ENCODE assay signal across 7 mouse cellular contexts in genomic region chr10:127339683-127340576, GRCm38 (mm10). TPM values are rescaled to one million over a fixed set of nuclear protein-coding genes. Genes with fewer than 3 reads are reported as not detected.
DNase-seq lines count a peak whose midpoint lies in the region; ATAC-seq and TF ChIP-seq lines count a peak whose summit lies in the region.

No protein-coding gene starts in this region.

- H3K9me3 ChIP-seq in ES-Bruce4 (replicated peaks; ENCODE audit: control insufficient read depth, insufficient read depth, low read length, poor library complexity, severe bottlenecking), result no peaks in the 10 kb centered on the region
- no peaks in the 10 kb centered on the region for H3K9me3 ChIP-seq in forebrain, embryonic 10.5 days
- no peaks in the 10 kb centered on the region for H3K9me3 ChIP-seq in hindbrain, embryonic 13.5 days
- H3K9me3 ChIP-seq in liver, embryonic 16.5 days (replicated peaks; ENCODE audit: control insufficient read depth, low read length), result no peaks in the 10 kb centered on the region

- H3K4me1 ChIP-seq in ES-Bruce4 (ENCODE audit: control insufficient read depth, insufficient read depth, low read length), result peaks cover 2% of the 10 kb centered on the region
- H3K4me1 ChIP-seq in forebrain, embryonic 10.5 days, result peaks cover 42% of the 10 kb centered on the region
- H3K4me1 ChIP-seq in hindbrain, embryonic 13.5 days (replicated peaks), result peaks cover 37% of the 10 kb centered on the region
- H3K4me1 ChIP-seq in liver, embryonic 16.5 days (ENCODE audit: control insufficient read depth, low read depth, low read length), result peaks cover 23% of the 10 kb centered on the region
- peaks cover 8% of the 10 kb centered on the region for H3K4me1 ChIP-seq in small intestine, adult 2 months (ENCODE audit: control insufficient read depth, insufficient read depth, insufficient read length, low read length)

- TF ChIP-seq EP300 in ES-Bruce4 (IDR thresholded peaks at IDR 0.05; ENCODE audit: insufficient read depth, low read depth, low read length), result no peak

- H3K4me3 ChIP-seq in ES-Bruce4 (ENCODE audit: low read depth, low read length), result peak overlapping the region; percentile 94
- H3K4me3 ChIP-seq in forebrain, embryonic 10.5 days, result peak overlapping the region; percentile 58
- peak overlapping the region; percentile 35 for H3K4me3 ChIP-seq in hindbrain, embryonic 13.5 days
- H3K4me3 ChIP-seq in liver, embryonic 16.5 days (ENCODE audit: low read depth, low read length), result peak overlapping the region; percentile 45
- H3K4me3 ChIP-seq in small intestine, adult 2 months (ENCODE audit: low read depth, low read length), result peak overlapping the region; percentile 60

- WGBS in forebrain, embryonic 10.5 days, result under 1% methylated on average over 41 of the region's 42 CpGs
- under 1% methylated on average over 41 of the region's 42 CpGs for WGBS in hindbrain, embryonic 13.5 days
- WGBS in liver, embryonic 16.5 days (ENCODE audit: insufficient replicate concordance), result under 1% methylated on average over 41 of the region's 42 CpGs
- under 1% methylated on average over 42 of the region's 42 CpGs for WGBS in small intestine, adult 2 months

- DNase-seq in 3T3-L1 (ENCODE audit: low read depth, low spot score), result peak; percentile 72
- peak; percentile 81 for DNase-seq in forebrain, embryonic 10.5 days (ENCODE audit: extremely low spot score, low spot score)
- DNase-seq in spleen, postnatal 4 days (ENCODE audit: low spot score in 2 of 2), result no peak

- no peak for ATAC-seq in hindbrain, embryonic 13.5 days (ENCODE audit: low FRiP score)
- ATAC-seq in liver, embryonic 16.5 days (ENCODE audit: low read depth), result no peak

- no peak for TF ChIP-seq POLR2A in ES-Bruce4 (IDR thresholded peaks at IDR 0.05; ENCODE audit: insufficient read depth, low read length)
- no peak for TF ChIP-seq POLR2A in small intestine, adult 2 months (IDR thresholded peaks at IDR 0.05; ENCODE audit: low read depth, low read length)

- TF ChIP-seq CTCF in ES-Bruce4 (IDR thresholded peaks at IDR 0.05; ENCODE audit: low read depth, low read length), result no peak
- TF ChIP-seq CTCF in small intestine, adult 2 months (IDR thresholded peaks at IDR 0.05; ENCODE audit: extremely low read depth, insufficient read length, insufficient replicate concordance, low read depth, low read length), result no peak

- H3K27me3 ChIP-seq in ES-Bruce4 (ENCODE audit: control insufficient read depth, insufficient read depth, low read length, poor library complexity, severe bottlenecking), result no peaks in the 10 kb centered on the region
- peaks cover 57% of the 10 kb centered on the region for H3K27me3 ChIP-seq in forebrain, embryonic 10.5 days (ENCODE audit: poor library complexity, severe bottlenecking)
- peaks cover 51% of the 10 kb centered on the region for H3K27me3 ChIP-seq in hindbrain, embryonic 13.5 days
- peaks cover 53% of the 10 kb centered on the region for H3K27me3 ChIP-seq in liver, embryonic 16.5 days (ENCODE audit: control insufficient read depth, insufficient read depth, low read depth, low read length)
- peaks cover 32% of the 10 kb centered on the region for H3K27me3 ChIP-seq in small intestine, adult 2 months (ENCODE audit: control insufficient read depth, insufficient read depth, low read length)

- H3K9ac ChIP-seq in ES-Bruce4 (ENCODE audit: low read depth, poor library complexity, severe bottlenecking), result peak overlapping the region; percentile 88
- 0 out of 2 replicates have a peak overlapping the region, but pooled peaks have one; percentile 20 for H3K9ac ChIP-seq in hindbrain, embryonic 13.5 days
- H3K9ac ChIP-seq in liver, embryonic 16.5 days (ENCODE audit: low read depth, low read length), result no peak overlapping the region

- peak overlapping the region; percentile 94 for H3K27ac ChIP-seq in ES-Bruce4 (ENCODE audit: insufficient read depth, low read length)
- peak overlapping the region; percentile 91 for H3K27ac ChIP-seq in forebrain, embryonic 10.5 days
- peak overlapping the region; percentile 35; the same call in 1 of the 2 replicates for H3K27ac ChIP-seq in hindbrain, embryonic 13.5 days
- no peak overlapping the region for H3K27ac ChIP-seq in liver, embryonic 16.5 days (ENCODE audit: low read length)
- peak overlapping the region; percentile 67 for H3K27ac ChIP-seq in small intestine, adult 2 months (ENCODE audit: insufficient read depth, low read depth, low read length)

- H3K4me2 ChIP-seq in hindbrain, embryonic 13.5 days, result peak overlapping the region; percentile 61
- H3K4me2 ChIP-seq in liver, embryonic 16.5 days (ENCODE audit: low read depth, low read length), result peak overlapping the region; percentile 54

- 0 out of 2 replicates have a peak, but pooled peaks cover 2% of the 10 kb centered on the region for H3K36me3 ChIP-seq in ES-Bruce4 (ENCODE audit: control insufficient read depth, insufficient read depth, low read length, poor library complexity, severe bottlenecking)
- H3K36me3 ChIP-seq in forebrain, embryonic 10.5 days (replicated peaks), result peaks cover 27% of the 10 kb centered on the region
- no peaks in the 10 kb centered on the region for H3K36me3 ChIP-seq in hindbrain, embryonic 13.5 days
- H3K36me3 ChIP-seq in liver, embryonic 16.5 days (ENCODE audit: control insufficient read depth, insufficient read depth), result no peaks in the 10 kb centered on the region
- no peaks in the 10 kb centered on the region for H3K36me3 ChIP-seq in small intestine, adult 2 months (ENCODE audit: control insufficient read depth, insufficient read depth, low read length)

RNA-seq across cellular contexts. Expression of gene Gli1, which starts 1.8 kb away (rescaled TPM):
- 19.8 and 21.4 TPM in 2 replicates for polyA plus RNA-seq in ES-Bruce4 (2011; ENCODE audit: insufficient read depth, insufficient read length, low read depth, missing spikeins)
- 7.0 and 7.9 TPM in 2 replicates for polyA plus RNA-seq in forebrain, embryonic 10.5 days (2016; fragmentation: Nextera tagmentation; extraction: Ambion mirVana)
- polyA plus RNA-seq in hindbrain, embryonic 13.5 days (2015; fragmentation: Nextera tagmentation; extraction: Ambion mirVana), result 1.6 and 1.8 TPM in 2 replicates
- 0.15 and 0.21 TPM in 2 replicates for polyA plus RNA-seq in liver, embryonic 16.5 days (2015; fragmentation: Nextera tagmentation; extraction: Ambion mirVana)
- 5.5 and 10.4 TPM in 2 replicates for polyA plus RNA-seq in small intestine, adult 2 months (2012; rRNA removed)

RNA-seq across cellular contexts. Expression of gene Inhbe, which starts 14.3 kb away (rescaled TPM):
- not detected in 2 replicates for polyA plus RNA-seq in ES-Bruce4 (2011; ENCODE audit: insufficient read depth, insufficient read length, low read depth, missing spikeins)
- polyA plus RNA-seq in forebrain, embryonic 10.5 days (2016; fragmentation: Nextera tagmentation; extraction: Ambion mirVana), result 0.04 TPM in 1 of 2 replicates, not detected in the other
- polyA plus RNA-seq in hindbrain, embryonic 13.5 days (2015; fragmentation: Nextera tagmentation; extraction: Ambion mirVana), result not detected in 2 replicates
- 0.78 and 0.99 TPM in 2 replicates for polyA plus RNA-seq in liver, embryonic 16.5 days (2015; fragmentation: Nextera tagmentation; extraction: Ambion mirVana)
- polyA plus RNA-seq in small intestine, adult 2 months (2012; rRNA removed), result not detected in 2 replicates

RNA-seq across cellular contexts. Expression of gene Arhgap9, which starts 18.2 kb away (rescaled TPM):
- polyA plus RNA-seq in ES-Bruce4 (2011; ENCODE audit: insufficient read depth, insufficient read length, low read depth, missing spikeins), result 8.5 and 9.1 TPM in 2 replicates
- polyA plus RNA-seq in forebrain, embryonic 10.5 days (2016; fragmentation: Nextera tagmentation; extraction: Ambion mirVana), result 1.5 and 1.7 TPM in 2 replicates
- polyA plus RNA-seq in hindbrain, embryonic 13.5 days (2015; fragmentation: Nextera tagmentation; extraction: Ambion mirVana), result 1.0 and 1.1 TPM in 2 replicates
- polyA plus RNA-seq in liver, embryonic 16.5 days (2015; fragmentation: Nextera tagmentation; extraction: Ambion mirVana), result 12.2 and 13.2 TPM in 2 replicates
- polyA plus RNA-seq in small intestine, adult 2 months (2012; rRNA removed), result 7.1 and 11.2 TPM in 2 replicates

RNA-seq across cellular contexts. Expression of gene Mars, which starts 28.3 kb away (rescaled TPM):
- polyA plus RNA-seq in ES-Bruce4 (2011; ENCODE audit: insufficient read depth, insufficient read length, low read depth, missing spikeins), result 129 and 136 TPM in 2 replicates
- polyA plus RNA-seq in forebrain, embryonic 10.5 days (2016; fragmentation: Nextera tagmentation; extraction: Ambion mirVana), result 191 and 202 TPM in 2 replicates
- 116 and 119 TPM in 2 replicates for polyA plus RNA-seq in hindbrain, embryonic 13.5 days (2015; fragmentation: Nextera tagmentation; extraction: Ambion mirVana)
- polyA plus RNA-seq in liver, embryonic 16.5 days (2015; fragmentation: Nextera tagmentation; extraction: Ambion mirVana), result 100 and 109 TPM in 2 replicates
- polyA plus RNA-seq in small intestine, adult 2 months (2012; rRNA removed), result 24.0 and 30.7 TPM in 2 replicates

RNA-seq across cellular contexts. Expression of gene Inhbc, which starts 30.3 kb away (rescaled TPM):
- not detected in 2 replicates for polyA plus RNA-seq in ES-Bruce4 (2011; ENCODE audit: insufficient read depth, insufficient read length, low read depth, missing spikeins)
- not detected in 2 replicates for polyA plus RNA-seq in forebrain, embryonic 10.5 days (2016; fragmentation: Nextera tagmentation; extraction: Ambion mirVana)
- polyA plus RNA-seq in hindbrain, embryonic 13.5 days (2015; fragmentation: Nextera tagmentation; extraction: Ambion mirVana), result 0.09 TPM in 1 of 2 replicates, not detected in the other
- 4.3 and 5.9 TPM in 2 replicates for polyA plus RNA-seq in liver, embryonic 16.5 days (2015; fragmentation: Nextera tagmentation; extraction: Ambion mirVana)
- 0.09 TPM in 1 of 2 replicates, not detected in the other for polyA plus RNA-seq in small intestine, adult 2 months (2012; rRNA removed)

Comparison
In these comparisons a context has a peak if more than half of its experiments do, and no peak if none do; other contexts are left out.
1. DNase-seq: peak in 3T3-L1 (single experiment) and forebrain, embryonic 10.5 days (single experiment); none in spleen, postnatal 4 days (0 of 2).
2. H3K4me3 ChIP-seq: peak in every context shown above with its lines; median percentile 94 in ES-Bruce4; 60 in small intestine, adult 2 months; 58 in forebrain, embryonic 10.5 days; 45 in liver, embryonic 16.5 days; 35 in hindbrain, embryonic 13.5 days.